Mouse (Mus musculus) liver, embryonic 12.5 days (tissue): Measurements from ENCODE around the gene Gm10057. TPM values are rescaled to one million over a fixed set of nuclear protein-coding genes. Genes with fewer than 3 reads are reported as not detected.
"Not testable (repeated sequence)": the region's sequence is repeated elsewhere in the genome, so short reads cannot be mapped to it uniquely, and the experiment has no call there.

Experiments
- ATAC-seq: fragments of 200-750 bp; cut with Nextera tagmentation; 2 replicates; pipeline ENCODE4 v1.8.0; 2017; ENCODE audit warnings: moderate number of reproducible peaks, mild to moderate bottlenecking, moderate library complexity
- H3K27ac ChIP-seq: fragments of 300-500 bp; sonication (generic); 2 replicates; pipeline ENCODE4 v1.5.1; 2016; ENCODE audit warnings: mild to moderate bottlenecking
- H3K27me3 ChIP-seq: fragments of 300-500 bp; sonication (generic); replicated peaks from 2 replicates; pipeline ENCODE4 v1.6.1; 2016; ENCODE audit warnings: mild to moderate bottlenecking, moderate library complexity
- H3K36me3 ChIP-seq: fragments of 300-500 bp; sonication (generic); 2 replicates; pipeline ENCODE4 v1.6.1; 2016; ENCODE audit warnings: mild to moderate bottlenecking, moderate library complexity
- H3K4me1 ChIP-seq: fragments of 300-500 bp; sonication (generic); 2 replicates; pipeline ENCODE4 v1.6.1; 2016
- H3K4me2 ChIP-seq: fragments of 300-500 bp; sonication (generic); 2 replicates; pipeline ENCODE4 v1.6.1; 2016; ENCODE audit warnings: mild to moderate bottlenecking, moderate library complexity
- H3K4me3 ChIP-seq: fragments of 300-500 bp; sonication (generic); 2 replicates; pipeline ENCODE4 v1.5.1; 2016; ENCODE audit warnings: mild to moderate bottlenecking, moderate library complexity
- H3K9ac ChIP-seq: fragments of 300-500 bp; sonication (generic); 2 replicates; pipeline ENCODE4 v1.6.1; 2016; ENCODE audit warnings: mild to moderate bottlenecking, moderate library complexity
- H3K9me3 ChIP-seq: fragments of 300-500 bp; sonication (generic); replicated peaks from 2 replicates; pipeline ENCODE4 v1.6.1; 2016; ENCODE audit warnings: mild to moderate bottlenecking, moderate library complexity
- polyA plus RNA-seq: library from polyadenylated mRNA; unstranded; fragments of >200 nt; fragmentation: Nextera tagmentation; extraction: Ambion mirVana; gene quantifications from 2 replicates; pipeline ENCODE4 v1.2.1, GENCODE M21; 2016

The Gm10057 gene
- polyA plus RNA-seq = not detected in 2 replicates

- H3K4me3 ChIP-seq, ATAC-seq, H3K4me1 ChIP-seq, H3K9me3 ChIP-seq, H3K36me3 ChIP-seq, H3K4me2 ChIP-seq, H3K27ac ChIP-seq, H3K27me3 ChIP-seq, H3K9ac ChIP-seq: not testable (repeated sequence)
Observed at GRCm38 (mm10) chrX:154054939-154055338, at the start of gene Gm10057. Gene Gm10057 (minus strand): TSS chrX:154055039.

- not testable (repeated sequence) for H3K9me3 ChIP-seq, H3K27ac ChIP-seq, H3K27me3 ChIP-seq, H3K9ac ChIP-seq, ATAC-seq, H3K4me2 ChIP-seq, H3K36me3 ChIP-seq, H3K4me1 ChIP-seq, H3K4me3 ChIP-seq
Observed at GRCm38 (mm10) chrX:154033727-154034126, 21.1 kb downstream of the Gm10057 start, which contains the start of gene 4921511M17Rik. Gene 4921511M17Rik (minus strand): TSS chrX:154033827.

- H3K4me3 ChIP-seq, H3K9ac ChIP-seq, H3K9me3 ChIP-seq, H3K36me3 ChIP-seq, H3K4me2 ChIP-seq, H3K4me1 ChIP-seq, H3K27ac ChIP-seq, ATAC-seq, H3K27me3 ChIP-seq: not testable (repeated sequence)
Observed at GRCm38 (mm10) chrX:154012540-154012939, 42.3 kb downstream of the Gm10057 start, which contains the start of gene Samt1. Gene Samt1 (minus strand): TSS chrX:154012640.

Other genes starting within 250 kb of the Gm10057 start
- 5.0 and 5.6 TPM in 2 replicates for gene Spin2c, start 222.8 kb downstream of the Gm10057 start, polyA plus RNA-seq
- not detected in 2 replicates for gene Samt1, start 42.4 kb downstream of the Gm10057 start, polyA plus RNA-seq
- not detected in 2 replicates for gene 4921511M17Rik, start 21.2 kb downstream of the Gm10057 start, polyA plus RNA-seq
- gene Gm15140, start 65.6 kb upstream of the Gm10057 start, polyA plus RNA-seq = not detected in 2 replicates